Mouse (Mus musculus) embryonic facial prominence, embryonic 10.5 days (tissue): ENCODE data around the gene Ccdc149. TPM values are rescaled to one million over a fixed set of nuclear protein-coding genes. Genes with fewer than 3 reads are reported as not detected.

Experiments
- DNase-seq: peaks from one replicate; pipeline ENCODE4 v3.0.0-alpha.2; 2017; ENCODE audit warnings: low spot score
- H3K27ac ChIP-seq: fragments of 300-500 bp; sonication (generic); replicated peaks from 2 replicates; pipeline ENCODE4 v1.5.1; 2016; ENCODE audit warnings: mild to moderate bottlenecking
- H3K27me3 ChIP-seq: fragments of 300-500 bp; sonication (generic); replicated peaks from 2 replicates; pipeline ENCODE4 v1.6.1; 2016; ENCODE audit warnings: low read depth, mild to moderate bottlenecking; ENCODE audit not compliant: poor library complexity, severe bottlenecking
- H3K36me3 ChIP-seq: fragments of 300-500 bp; sonication (generic); replicated peaks from 2 replicates; pipeline ENCODE4 v1.6.1; 2016; ENCODE audit warnings: mild to moderate bottlenecking, moderate library complexity
- H3K4me1 ChIP-seq: fragments of 300-500 bp; sonication (generic); 2 replicates; pipeline ENCODE4 v1.6.1; 2016
- H3K4me3 ChIP-seq: fragments of 300-500 bp; sonication (generic); 2 replicates; pipeline ENCODE4 v1.5.1; 2016; ENCODE audit warnings: mild to moderate bottlenecking, moderate library complexity
- H3K9me3 ChIP-seq: fragments of 300-500 bp; sonication (generic); 2 replicates; pipeline ENCODE4 v1.6.1; 2016; ENCODE audit warnings: mild to moderate bottlenecking
- WGBS: fragments of 180-500 bp; shearing (Covaris S2); methylation state at CpG from one replicate; pipeline ENCODE4 v1.1.7; 2016; 5-methylcytosine and 5-hydroxymethylcytosine counted together
- polyA plus RNA-seq: library from polyadenylated mRNA; unstranded; fragments of >200 nt; fragmentation: Nextera tagmentation; extraction: Ambion mirVana; gene quantifications from 2 replicates; pipeline ENCODE4 v1.2.1, GENCODE M21; 2016

Ccdc149 gene
- polyA plus RNA-seq = 1.4 and 1.5 TPM in 2 replicates

- peaks cover 15% of the 10 kb centered on the region for H3K4me1 ChIP-seq
- H3K27ac ChIP-seq = peak within 1 kb of the TSS; percentile 82
- peaks cover 43% of the 10 kb centered on the region for H3K27me3 ChIP-seq
- no peaks in the 10 kb centered on the region for H3K36me3 ChIP-seq
- peak within 1 kb of the TSS; percentile 74 for H3K4me3 ChIP-seq
- 1% methylated on average over 65 of the region's 65 CpGs for WGBS
- peak; percentile 71 for DNase-seq
- H3K9me3 ChIP-seq = no peaks in the 10 kb centered on the region
Observed at GRCm38 (mm10) chr5:52470991-52471801, at the start of gene Ccdc149. Gene Ccdc149, minus strand, starts transcription at chr5:52471521.

- H3K4me1 ChIP-seq = peaks cover 6% of the 10 kb centered on the region; the same call in 1 of the 2 replicates
- H3K27ac ChIP-seq = no peak overlapping the region
- H3K27me3 ChIP-seq = peaks cover 25% of the 10 kb centered on the region
- 79% methylated on average over 2 of the region's 2 CpGs for whole genome bisulfite sequencing
- H3K4me3 ChIP-seq = no peak overlapping the region
- H3K9me3 ChIP-seq = peaks cover 7% of the 10 kb centered on the region; the same call in 1 of the 2 replicates
- no peaks in the 10 kb centered on the region for H3K36me3 ChIP-seq
- DNase-seq = no peak
Observed at GRCm38 (mm10) chr5:52519921-52520320, 48.6 kb upstream of the Ccdc149 start.

GRCm38 (mm10) chr5:52516072-52516476, 44.8 kb upstream of the Ccdc149 start:
- Histone ChIP-seq H3K27ac (0 out of 2 replicates have a peak overlapping the region, but pooled peaks have one; percentile 16), H3K4me3 (peak overlapping the region; percentile 50)

GRCm38 (mm10) chr5:52515246-52516021, 44.1 kb upstream of the Ccdc149 start:
- no peaks in the 10 kb centered on the region for H3K36me3 ChIP-seq
- peak overlapping the region; percentile 16; the same call in 1 of the 2 replicates for H3K27ac ChIP-seq
- peaks cover 7% of the 10 kb centered on the region; the same call in 1 of the 2 replicates for H3K9me3 ChIP-seq
- peak overlapping the region; percentile 50 for H3K4me3 ChIP-seq
- WGBS = 21% methylated on average over 22 of the region's 22 CpGs
- H3K27me3 ChIP-seq = peaks cover 25% of the 10 kb centered on the region
- H3K4me1 ChIP-seq = peaks cover 6% of the 10 kb centered on the region; the same call in 1 of the 2 replicates
- peak; percentile 77 for DNase-seq

More at GRCm38 (mm10) chr5:52516072-52516476, 44.8 kb upstream of the Ccdc149 start:
- Histone ChIP-seq H3K9me3 (peaks cover 7% of the 10 kb centered on the region; the same call in 1 of the 2 replicates), H3K4me1 (peaks cover 6% of the 10 kb centered on the region; the same call in 1 of the 2 replicates), H3K27me3 (peaks cover 25% of the 10 kb centered on the region), H3K36me3 (no peaks in the 10 kb centered on the region)
- WGBS = 16% methylated on average over 21 of the region's 21 CpGs
- DNase-seq = peak; percentile 32

- peaks cover 8% of the 10 kb centered on the region for H3K27me3 ChIP-seq
- no peak for DNase-seq
- no peak overlapping the region for H3K27ac ChIP-seq
- no peaks in the 10 kb centered on the region for H3K36me3 ChIP-seq
- no peak overlapping the region for H3K4me3 ChIP-seq
- no peaks in the 10 kb centered on the region for H3K9me3 ChIP-seq
- 78% methylated on average over 3 of the region's 3 CpGs for WGBS
- H3K4me1 ChIP-seq = peaks cover 4% of the 10 kb centered on the region; the same call in 1 of the 2 replicates
Observed at GRCm38 (mm10) chr5:52511089-52511488, 39.8 kb upstream of the Ccdc149 start.

- Histone ChIP-seq H3K27me3 (no peaks in the 10 kb centered on the region), H3K27ac (no peak overlapping the region), H3K4me3 (no peak overlapping the region), H3K9me3 (no peaks in the 10 kb centered on the region), H3K4me1 (no peaks in the 10 kb centered on the region), H3K36me3 (no peaks in the 10 kb centered on the region)
- WGBS = 86% methylated on average over 6 of the region's 6 CpGs
- no peak for DNase-seq
Observed at GRCm38 (mm10) chr5:52509416-52509815, 38.1 kb upstream of the Ccdc149 start.

- Histone ChIP-seq H3K4me3 (no peak overlapping the region), H3K36me3 (no peaks in the 10 kb centered on the region), H3K9me3 (no peaks in the 10 kb centered on the region), H3K4me1 (no peaks in the 10 kb centered on the region), H3K27ac (no peak overlapping the region), H3K27me3 (no peaks in the 10 kb centered on the region)
- 90% methylated on average over 13 of the region's 13 CpGs for WGBS
- DNase-seq = no peak
Observed at GRCm38 (mm10) chr5:52504666-52505065, 33.3 kb upstream of the Ccdc149 start.

GRCm38 (mm10) chr5:52504148-52504547, 32.8 kb upstream of the Ccdc149 start:
- Histone ChIP-seq H3K4me1 (no peaks in the 10 kb centered on the region), H3K4me3 (no peak overlapping the region), H3K36me3 (no peaks in the 10 kb centered on the region), H3K9me3 (no peaks in the 10 kb centered on the region), H3K27ac (no peak overlapping the region), H3K27me3 (no peaks in the 10 kb centered on the region)
- no peak for DNase-seq
- 91% methylated on average over 11 of the region's 11 CpGs for WGBS

GRCm38 (mm10) chr5:52495671-52496070, 24.4 kb upstream of the Ccdc149 start:
- Histone ChIP-seq H3K27me3 (no peaks in the 10 kb centered on the region), H3K9me3 (no peaks in the 10 kb centered on the region), H3K4me3 (no peak overlapping the region), H3K27ac (no peak overlapping the region), H3K4me1 (no peaks in the 10 kb centered on the region), H3K36me3 (no peaks in the 10 kb centered on the region)
- no peak for DNase-seq
- WGBS = 68% methylated on average over 14 of the region's 14 CpGs

GRCm38 (mm10) chr5:52491496-52491895, 20.2 kb upstream of the Ccdc149 start:
- H3K36me3 ChIP-seq = no peaks in the 10 kb centered on the region
- no peaks in the 10 kb centered on the region for H3K9me3 ChIP-seq
- WGBS = 86% methylated on average over 6 of the region's 6 CpGs
- no peaks in the 10 kb centered on the region for H3K27me3 ChIP-seq
- H3K27ac ChIP-seq = no peak overlapping the region
- no peaks in the 10 kb centered on the region for H3K4me1 ChIP-seq
- DNase-seq = no peak
- no peak overlapping the region for H3K4me3 ChIP-seq

GRCm38 (mm10) chr5:52487559-52488430, 16.5 kb upstream of the Ccdc149 start:
- Histone ChIP-seq H3K4me3 (no peak overlapping the region), H3K4me1 (no peaks in the 10 kb centered on the region), H3K36me3 (no peaks in the 10 kb centered on the region), H3K9me3 (no peaks in the 10 kb centered on the region), H3K27me3 (no peaks in the 10 kb centered on the region), H3K27ac (no peak overlapping the region)
- no peak for DNase-seq
- WGBS = 85% methylated on average over 13 of the region's 13 CpGs

- peak; percentile 11 for DNase-seq
- WGBS = 10% methylated on average over 7 of the region's 7 CpGs
- peak overlapping the region; percentile 82 for H3K27ac ChIP-seq
Observed at GRCm38 (mm10) chr5:52476826-52477225, 5.5 kb upstream of the Ccdc149 start.

More at GRCm38 (mm10) chr5:52476826-52477225, 5.5 kb upstream of the Ccdc149 start:
- Histone ChIP-seq H3K4me1 (peaks cover 19% of the 10 kb centered on the region), H3K36me3 (no peaks in the 10 kb centered on the region), H3K9me3 (peaks cover 7% of the 10 kb centered on the region; the same call in 1 of the 2 replicates), H3K27me3 (peaks cover 20% of the 10 kb centered on the region), H3K4me3 (peak overlapping the region; percentile 64)
